Mouse (Mus musculus) lung, embryonic 14.5 days (tissue): ENCODE measurements around the gene Olfr155. TPM values are rescaled to one million over a fixed set of nuclear protein-coding genes. Genes with fewer than 3 reads are reported as not detected.

Source experiments
- ATAC-seq: fragments of 200-750 bp; cut with Nextera tagmentation; 2 replicates; pipeline ENCODE4 v1.8.0; 2017; ENCODE audit warnings: mild to moderate bottlenecking, moderate TSS enrichment, moderate library complexity; ENCODE audit not compliant: insufficient read depth
- DNase-seq: peaks from one replicate; pipeline ENCODE4 v3.0.0-alpha.2; 2015
- H3K27ac ChIP-seq: fragments of 300-500 bp; sonication (generic); 2 replicates; pipeline ENCODE4 v1.5.1; 2014; ENCODE audit warnings: low read depth, mild to moderate bottlenecking, moderate library complexity
- H3K27me3 ChIP-seq: fragments of 300-500 bp; sonication (generic); 2 replicates; pipeline ENCODE4 v1.6.1; 2014; ENCODE audit warnings: low read length, control low read depth; ENCODE audit not compliant: insufficient read depth
- H3K36me3 ChIP-seq: fragments of 300-500 bp; sonication (generic); 2 replicates; pipeline ENCODE4 v1.6.1; 2014; ENCODE audit warnings: control low read depth; ENCODE audit not compliant: insufficient read depth
- H3K4me1 ChIP-seq: fragments of 300-500 bp; sonication (generic); 2 replicates; pipeline ENCODE4 v1.6.1; 2014; ENCODE audit warnings: antibody characterized with exemption, control low read depth; ENCODE audit not compliant: insufficient read depth
- H3K4me2 ChIP-seq: fragments of 300-500 bp; sonication (generic); 2 replicates; pipeline ENCODE4 v1.6.1; 2014; ENCODE audit warnings: mild to moderate bottlenecking
- H3K4me3 ChIP-seq: fragments of 300-500 bp; sonication (generic); 2 replicates; pipeline ENCODE4 v1.5.1; 2014; ENCODE audit warnings: low read depth, low read length
- H3K9ac ChIP-seq: fragments of 300-500 bp; sonication (generic); 2 replicates; pipeline ENCODE4 v1.6.1; 2014
- H3K9me3 ChIP-seq: fragments of 300-500 bp; sonication (generic); 2 replicates; pipeline ENCODE4 v1.6.1; 2016; ENCODE audit warnings: low read depth, low read length, control low read depth
- CTCF ChIP-seq: IDR thresholded peaks from 2 replicates; pipeline ENCODE4 v1.5.1; 2016; ENCODE audit warnings: antibody characterized with exemption, low read depth
- WGBS: fragments of 180-500 bp; shearing (Covaris S2); extraction: QIAGEN DNeasy Blood & Tissue Kit; methylation state at CpG from one replicate; pipeline ENCODE4 v1.1.7; 2014; 5-methylcytosine and 5-hydroxymethylcytosine counted together
- polyA plus RNA-seq: library from polyadenylated mRNA; unstranded; fragments of >200 nt; fragmentation: Nextera tagmentation; extraction: Ambion mirVana; gene quantifications from 2 replicates; pipeline ENCODE4 v1.2.1, GENCODE M21; 2014

Gene Olfr155
- polyA plus RNA-seq, 1 experiment from 2014 or later: not detected

- ATAC-seq: no peak
- WGBS: 68% methylated on average over 3 of the region's 3 CpGs
- H3K36me3 ChIP-seq: no peaks in the 10 kb centered on the region
These were observed 39.9 kb downstream of the Olfr155 start for GRCm38 (mm10) chr4:43891247-43891646.

GRCm38 (mm10) chr4:43897209-43897608 lies 45.8 kb downstream of the Olfr155 start:
- Histone ChIP-seq H3K4me3 (no peak overlapping the region), H3K27me3 (no peaks in the 10 kb centered on the region), H3K4me1 (no peaks in the 10 kb centered on the region), H3K4me2 (no peak overlapping the region), H3K9me3 (no peaks in the 10 kb centered on the region), H3K27ac (no peak overlapping the region), H3K36me3 (peaks cover 19% of the 10 kb centered on the region; the same call in 1 of the 2 replicates), H3K9ac (no peak overlapping the region)
- TF ChIP-seq CTCF: no peak
- no peak for DNase-seq
- ATAC-seq: no peak

More at GRCm38 (mm10) chr4:43891247-43891646, 39.9 kb downstream of the Olfr155 start:
- no peaks in the 10 kb centered on the region for H3K4me1 ChIP-seq
- no peak overlapping the region for H3K9ac ChIP-seq
- no peaks in the 10 kb centered on the region for H3K9me3 ChIP-seq
- no peak overlapping the region for H3K4me3 ChIP-seq
- no peak for DNase-seq
- no peak overlapping the region for H3K4me2 ChIP-seq
- no peaks in the 10 kb centered on the region for H3K27me3 ChIP-seq
- no peak overlapping the region for H3K27ac ChIP-seq
- TF ChIP-seq CTCF: no peak

GRCm38 (mm10) chr4:43899197-43899596 lies 47.8 kb downstream of the Olfr155 start:
- ATAC-seq: no peak
- H3K36me3 ChIP-seq: peaks cover 20% of the 10 kb centered on the region; the same call in 1 of the 2 replicates
- 32% methylated on average over 8 of the region's 8 CpGs for WGBS
- no peak for DNase-seq
- no peaks in the 10 kb centered on the region for H3K4me1 ChIP-seq
- no peak overlapping the region for H3K9ac ChIP-seq
- no peaks in the 10 kb centered on the region for H3K27me3 ChIP-seq
- H3K9me3 ChIP-seq: no peaks in the 10 kb centered on the region
- no peak overlapping the region for H3K4me3 ChIP-seq
- no peak for TF ChIP-seq CTCF
- H3K4me2 ChIP-seq: no peak overlapping the region
- H3K27ac ChIP-seq: 0 out of 2 replicates have a peak overlapping the region, but pooled peaks have one; percentile 15

GRCm38 (mm10) chr4:43903690-43904089 lies 52.3 kb downstream of the Olfr155 start:
- no peaks in the 10 kb centered on the region for H3K9me3 ChIP-seq
- 64% methylated on average over 7 of the region's 7 CpGs for WGBS
- no peak for ATAC-seq

GRCm38 (mm10) chr4:43906443-43906842 lies 55.1 kb downstream of the Olfr155 start:
- DNase-seq: peak; percentile 84
- H3K9ac ChIP-seq: no peak overlapping the region

More at GRCm38 (mm10) chr4:43903690-43904089, 52.3 kb downstream of the Olfr155 start:
- no peak overlapping the region for H3K27ac ChIP-seq
- peaks cover 18% of the 10 kb centered on the region; the same call in 1 of the 2 replicates for H3K36me3 ChIP-seq
- H3K4me3 ChIP-seq: no peak overlapping the region
- no peaks in the 10 kb centered on the region for H3K27me3 ChIP-seq
- DNase-seq: no peak
- no peak overlapping the region for H3K4me2 ChIP-seq
- no peaks in the 10 kb centered on the region for H3K4me1 ChIP-seq
- H3K9ac ChIP-seq: no peak overlapping the region
- no peak for TF ChIP-seq CTCF

More at GRCm38 (mm10) chr4:43906443-43906842, 55.1 kb downstream of the Olfr155 start:
- Histone ChIP-seq H3K4me1 (no peaks in the 10 kb centered on the region), H3K27me3 (no peaks in the 10 kb centered on the region), H3K9me3 (no peaks in the 10 kb centered on the region), H3K4me3 (no peak overlapping the region), H3K27ac (no peak overlapping the region), H3K36me3 (peaks cover 23% of the 10 kb centered on the region; the same call in 1 of the 2 replicates), H3K4me2 (no peak overlapping the region)
- no peak for ATAC-seq
- WGBS: 20% methylated on average over 6 of the region's 6 CpGs
- TF ChIP-seq CTCF: peak; percentile 62

Other genes with a start within 250 kb of the Olfr155 start
- gene Npr2, start 219.6 kb upstream of the Olfr155 start, polyA plus RNA-seq: 11.2 and 13.7 TPM in 2 replicates
- 0.68 and 1.6 TPM in 2 replicates for gene Spag8, start 198.0 kb upstream of the Olfr155 start, polyA plus RNA-seq
- 84.0 and 97.7 TPM in 2 replicates for gene Hint2, start 195.1 kb upstream of the Olfr155 start, polyA plus RNA-seq
- 2.8 and 3.5 TPM in 2 replicates for gene Tmem8b, start 182.6 kb upstream of the Olfr155 start, polyA plus RNA-seq
- gene Fam221b, start 182.4 kb upstream of the Olfr155 start, polyA plus RNA-seq: 3.2 and 3.4 TPM in 2 replicates
- gene Olfr70, start 150.8 kb upstream of the Olfr155 start, polyA plus RNA-seq: not detected in 2 replicates
- gene Olfr71, start 141.3 kb upstream of the Olfr155 start, polyA plus RNA-seq: not detected in 2 replicates
- gene Hrct1, start 124.4 kb upstream of the Olfr155 start, polyA plus RNA-seq: 0.58 and 0.93 TPM in 2 replicates
- gene Spaar, start 121.5 kb upstream of the Olfr155 start, polyA plus RNA-seq: 0.28 and 0.38 TPM in 2 replicates
- not detected in 2 replicates for gene Olfr159, start 80.6 kb upstream of the Olfr155 start, polyA plus RNA-seq
- gene Olfr156, start 27.7 kb upstream of the Olfr155 start, polyA plus RNA-seq: not detected in 2 replicates
- gene Olfr157, start 11.4 kb upstream of the Olfr155 start, polyA plus RNA-seq: not detected in 2 replicates
- 27.9 and 29.5 TPM in 2 replicates for gene Reck, start 24.0 kb downstream of the Olfr155 start, polyA plus RNA-seq
- gene Glipr2, start 105.8 kb downstream of the Olfr155 start, polyA plus RNA-seq: 77.4 and 82.8 TPM in 2 replicates
- not detected in 2 replicates for gene Ccin, start 131.9 kb downstream of the Olfr155 start, polyA plus RNA-seq
- gene Clta, start 152.9 kb downstream of the Olfr155 start, polyA plus RNA-seq: 227 and 237 TPM in 2 replicates
- gene Gne, start 232.6 kb downstream of the Olfr155 start, polyA plus RNA-seq: 37.3 and 38.5 TPM in 2 replicates